Mouse (Mus musculus): Measurements from ENCODE around the gene Tmem132d.

DNA sequence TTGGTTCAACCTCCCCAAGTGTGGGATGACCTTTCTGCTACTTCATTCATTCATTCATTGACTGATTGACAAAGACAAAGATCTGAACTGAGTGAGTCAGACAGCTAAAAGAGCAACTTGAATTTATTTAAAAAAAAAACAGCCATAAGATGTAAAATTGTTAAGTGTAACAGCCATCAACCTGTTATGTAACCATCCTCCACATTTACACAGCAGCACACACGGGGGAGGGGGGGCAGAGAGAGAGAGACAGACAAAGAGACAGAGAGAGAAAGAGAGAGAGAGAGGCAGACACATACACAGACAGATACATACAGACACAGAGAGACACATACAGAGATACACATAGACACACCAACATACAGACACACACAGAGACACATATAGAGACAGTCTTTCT, 197.3 kb downstream of the Tmem132d start:
- no peak for TF ChIP-seq CTCF (IDR thresholded peaks at IDR 0.05; ENCODE audit: low read depth)
- TF ChIP-seq EP300 (IDR thresholded peaks at IDR 0.05; ENCODE audit: low read depth), result no peak
